Mouse (Mus musculus): ENCODE measurements around the gene Mkrn2os. TPM values are rescaled to one million over a fixed set of nuclear protein-coding genes. Genes with fewer than 3 reads are reported as not detected.

Mkrn2os gene
- polyA plus RNA-seq, 1 experiment from 2014 or later, result 0.67 TPM

GRCm38 (mm10) chr6:115559651-115560632, 32.4 kb downstream of the Mkrn2os start:
- H3K9me3 ChIP-seq (ENCODE audit: control insufficient read depth, low read length), result no peaks in the 10 kb centered on the region
- peaks cover 29% of the 10 kb centered on the region for H3K36me3 ChIP-seq (ENCODE audit: control insufficient read depth, insufficient read depth)
- no peak overlapping the region for H3K4me2 ChIP-seq (ENCODE audit: low read length)
- no peak overlapping the region for H3K27ac ChIP-seq (ENCODE audit: low read length)
- H3K4me1 ChIP-seq (replicated peaks; ENCODE audit: control insufficient read depth, insufficient read depth, low read length), result no peaks in the 10 kb centered on the region
- H3K4me3 ChIP-seq (replicated peaks; ENCODE audit: low read length), result no peak overlapping the region
- no peak overlapping the region for H3K9ac ChIP-seq (replicated peaks; ENCODE audit: low read depth, low read length)
- H3K27me3 ChIP-seq (replicated peaks; ENCODE audit: control insufficient read depth, insufficient read depth, low read length), result no peaks in the 10 kb centered on the region
- no peak for ATAC-seq
- 85% methylated on average over 21 of the region's 21 CpGs for WGBS

DNA sequence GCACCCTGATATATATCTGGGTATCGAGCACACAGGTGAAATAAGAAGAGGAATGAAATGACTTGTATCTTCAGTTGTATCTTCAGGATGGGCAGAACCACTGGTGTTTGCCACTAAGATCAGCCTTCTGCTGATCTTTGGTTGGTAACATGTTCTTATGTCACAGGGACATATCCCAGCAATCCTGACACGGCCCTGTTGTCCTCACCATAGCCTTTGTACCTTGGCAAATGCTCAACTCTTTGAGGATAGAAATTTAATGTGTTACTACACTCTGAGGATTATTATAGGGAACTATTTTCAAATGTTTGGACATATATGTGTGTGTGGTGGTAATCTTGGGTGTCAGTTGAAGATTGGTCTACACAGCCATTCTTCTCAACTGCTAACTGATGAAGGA, 34.2 kb downstream of the Mkrn2os start:
- no peak for ATAC-seq
- no peaks in the 10 kb centered on the region for H3K9me3 ChIP-seq (ENCODE audit: control insufficient read depth, low read length)
- H3K4me1 ChIP-seq (replicated peaks; ENCODE audit: control insufficient read depth, insufficient read depth, low read length), result no peaks in the 10 kb centered on the region
- no peak overlapping the region for H3K9ac ChIP-seq (replicated peaks; ENCODE audit: low read depth, low read length)
- no peak overlapping the region for H3K4me3 ChIP-seq (replicated peaks; ENCODE audit: low read length)
- no peak overlapping the region for H3K27ac ChIP-seq (ENCODE audit: low read length)
- no peak overlapping the region for H3K4me2 ChIP-seq (ENCODE audit: low read length)
- H3K27me3 ChIP-seq (replicated peaks; ENCODE audit: control insufficient read depth, insufficient read depth, low read length), result no peaks in the 10 kb centered on the region
- 93% methylated on average over 2 of the region's 2 CpGs for WGBS
- H3K36me3 ChIP-seq (ENCODE audit: control insufficient read depth, insufficient read depth), result peaks cover 22% of the 10 kb centered on the region

- Histone ChIP-seq H3K9me3 (ENCODE audit: control insufficient read depth, low read length) (no peaks in the 10 kb centered on the region), H3K9ac (replicated peaks; ENCODE audit: low read depth, low read length) (no peak overlapping the region), H3K27ac (ENCODE audit: low read length) (no peak overlapping the region), H3K27me3 (replicated peaks; ENCODE audit: control insufficient read depth, insufficient read depth, low read length) (no peaks in the 10 kb centered on the region), H3K36me3 (ENCODE audit: control insufficient read depth, insufficient read depth) (peaks cover 16% of the 10 kb centered on the region), H3K4me1 (replicated peaks; ENCODE audit: control insufficient read depth, insufficient read depth, low read length) (no peaks in the 10 kb centered on the region), H3K4me3 (replicated peaks; ENCODE audit: low read length) (no peak overlapping the region), H3K4me2 (ENCODE audit: low read length) (no peak overlapping the region)
- no peak for ATAC-seq
- 82% methylated on average over 5 of the region's 5 CpGs for WGBS
Measured at GRCm38 (mm10) chr6:115555485-115555884, 36.9 kb downstream of the Mkrn2os start.

GRCm38 (mm10) chr6:115546276-115546675, 46.1 kb downstream of the Mkrn2os start:
- H3K4me2 ChIP-seq (ENCODE audit: low read length), result no peak overlapping the region
- ATAC-seq, result no peak
- H3K9me3 ChIP-seq (ENCODE audit: control insufficient read depth, low read length), result no peaks in the 10 kb centered on the region
- H3K4me1 ChIP-seq (replicated peaks; ENCODE audit: control insufficient read depth, insufficient read depth, low read length), result peaks cover 10% of the 10 kb centered on the region
- 86% methylated on average over 5 of the region's 5 CpGs for WGBS
- H3K36me3 ChIP-seq (ENCODE audit: control insufficient read depth, insufficient read depth), result peaks cover 10% of the 10 kb centered on the region; the same call in 1 of the 2 replicates
- H3K27ac ChIP-seq (ENCODE audit: low read length), result no peak overlapping the region
- H3K4me3 ChIP-seq (replicated peaks; ENCODE audit: low read length), result no peak overlapping the region
- H3K27me3 ChIP-seq (replicated peaks; ENCODE audit: control insufficient read depth, insufficient read depth, low read length), result no peaks in the 10 kb centered on the region
- H3K9ac ChIP-seq (replicated peaks; ENCODE audit: low read depth, low read length), result no peak overlapping the region

DNA sequence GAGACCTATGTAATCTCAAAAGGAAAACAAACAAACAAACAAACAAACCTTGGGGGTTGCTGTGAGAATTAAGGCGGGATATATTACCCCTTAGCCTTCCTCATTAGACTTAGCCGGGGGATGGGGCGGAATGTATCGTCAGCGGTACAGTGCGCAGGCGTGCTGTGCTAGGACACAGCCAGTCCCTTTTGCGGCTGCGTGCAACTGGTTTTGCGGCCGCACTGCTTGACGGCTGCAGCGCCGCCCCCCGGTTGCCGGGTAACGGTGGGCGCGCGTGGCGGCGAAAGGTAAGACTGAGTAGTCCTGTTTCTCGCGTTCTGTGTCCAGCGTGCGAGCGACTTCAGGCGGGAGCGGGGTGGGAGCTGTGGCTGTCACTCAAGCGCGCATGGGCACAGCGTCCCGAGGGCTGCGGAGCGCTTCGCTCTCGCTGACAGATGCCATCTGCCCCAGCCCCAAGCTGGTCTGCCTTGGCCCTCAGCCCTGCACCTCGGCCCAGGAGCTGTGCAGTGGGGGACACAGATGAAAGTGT, 47.9 kb downstream of the Mkrn2os start, which contains the start of gene Tsen2:
TSS of gene Tsen2 (plus strand) at position 223 of the 529 bp plus-strand sequence.
- Histone ChIP-seq H3K4me3 (replicated peaks; ENCODE audit: low read length) (peak within 1 kb of the TSS; percentile 77), H3K9me3 (ENCODE audit: control insufficient read depth, low read length) (no peaks in the 10 kb centered on the region), H3K27ac (ENCODE audit: low read length) (peak within 1 kb of the TSS; percentile 76), H3K4me1 (replicated peaks; ENCODE audit: control insufficient read depth, insufficient read depth, low read length) (peaks cover 10% of the 10 kb centered on the region), H3K27me3 (replicated peaks; ENCODE audit: control insufficient read depth, insufficient read depth, low read length) (0 out of 2 replicates have a peak, but pooled peaks cover 2% of the 10 kb centered on the region), H3K9ac (replicated peaks; ENCODE audit: low read depth, low read length) (peak within 1 kb of the TSS; percentile 78), H3K4me2 (ENCODE audit: low read length) (peak within 1 kb of the TSS; percentile 82), H3K36me3 (ENCODE audit: control insufficient read depth, insufficient read depth) (peaks cover 10% of the 10 kb centered on the region; the same call in 1 of the 2 replicates)
- peak; percentile 96 for ATAC-seq
- 0% methylated on average over 38 of the region's 38 CpGs for WGBS

GRCm38 (mm10) chr6:115542341-115542740, 50.0 kb downstream of the Mkrn2os start:
- no peak overlapping the region for H3K4me3 ChIP-seq (replicated peaks; ENCODE audit: low read length)
- no peak overlapping the region for H3K4me2 ChIP-seq (ENCODE audit: low read length)
- no peaks in the 10 kb centered on the region for H3K36me3 ChIP-seq (ENCODE audit: control insufficient read depth, insufficient read depth)
- H3K27ac ChIP-seq (ENCODE audit: low read length), result no peak overlapping the region
- no peaks in the 10 kb centered on the region for H3K9me3 ChIP-seq (ENCODE audit: control insufficient read depth, low read length)
- H3K9ac ChIP-seq (replicated peaks; ENCODE audit: low read depth, low read length), result no peak overlapping the region
- H3K27me3 ChIP-seq (replicated peaks; ENCODE audit: control insufficient read depth, insufficient read depth, low read length), result 0 out of 2 replicates have a peak, but pooled peaks cover 2% of the 10 kb centered on the region
- H3K4me1 ChIP-seq (replicated peaks; ENCODE audit: control insufficient read depth, insufficient read depth, low read length), result peaks cover 10% of the 10 kb centered on the region
- no peak for ATAC-seq
- 50% methylated on average over 3 of the region's 3 CpGs for WGBS

DNA sequence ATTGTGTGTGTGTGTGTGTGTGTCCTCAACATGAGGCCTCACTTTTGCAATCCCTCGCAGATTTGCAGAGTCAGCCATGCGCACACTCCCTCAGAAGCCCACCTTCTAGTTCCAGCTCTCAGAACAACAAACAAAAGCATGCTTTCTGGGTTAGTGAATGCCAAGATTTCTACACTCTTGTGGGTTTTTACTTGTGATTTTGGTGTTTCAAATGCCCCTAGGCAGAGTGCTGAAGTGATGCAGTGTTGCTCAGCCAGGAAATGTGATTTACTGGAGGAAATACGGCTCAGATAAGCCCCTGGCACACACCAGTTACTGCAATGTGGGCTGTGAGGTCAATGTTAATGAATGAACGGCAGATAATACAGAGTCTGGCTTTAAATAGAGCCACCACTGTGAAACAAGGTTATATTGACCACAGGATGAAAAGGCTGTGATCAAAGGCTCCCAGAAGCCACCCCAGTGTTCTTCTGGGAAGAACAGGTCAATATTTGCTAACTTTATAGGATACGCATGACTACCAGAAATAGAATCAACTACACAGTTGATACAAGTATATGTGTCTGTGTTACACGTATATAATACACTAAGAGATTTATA, 50.6 kb downstream of the Mkrn2os start:
- Histone ChIP-seq H3K27me3 (replicated peaks; ENCODE audit: control insufficient read depth, insufficient read depth, low read length) (0 out of 2 replicates have a peak, but pooled peaks cover 2% of the 10 kb centered on the region), H3K9ac (replicated peaks; ENCODE audit: low read depth, low read length) (no peak overlapping the region), H3K36me3 (ENCODE audit: control insufficient read depth, insufficient read depth) (no peaks in the 10 kb centered on the region), H3K4me1 (replicated peaks; ENCODE audit: control insufficient read depth, insufficient read depth, low read length) (peaks cover 10% of the 10 kb centered on the region), H3K9me3 (ENCODE audit: control insufficient read depth, low read length) (no peaks in the 10 kb centered on the region), H3K27ac (ENCODE audit: low read length) (no peak overlapping the region), H3K4me3 (replicated peaks; ENCODE audit: low read length) (no peak overlapping the region), H3K4me2 (ENCODE audit: low read length) (no peak overlapping the region)
- no peak for ATAC-seq
- 50% methylated on average over 6 of the region's 6 CpGs for WGBS

DNA sequence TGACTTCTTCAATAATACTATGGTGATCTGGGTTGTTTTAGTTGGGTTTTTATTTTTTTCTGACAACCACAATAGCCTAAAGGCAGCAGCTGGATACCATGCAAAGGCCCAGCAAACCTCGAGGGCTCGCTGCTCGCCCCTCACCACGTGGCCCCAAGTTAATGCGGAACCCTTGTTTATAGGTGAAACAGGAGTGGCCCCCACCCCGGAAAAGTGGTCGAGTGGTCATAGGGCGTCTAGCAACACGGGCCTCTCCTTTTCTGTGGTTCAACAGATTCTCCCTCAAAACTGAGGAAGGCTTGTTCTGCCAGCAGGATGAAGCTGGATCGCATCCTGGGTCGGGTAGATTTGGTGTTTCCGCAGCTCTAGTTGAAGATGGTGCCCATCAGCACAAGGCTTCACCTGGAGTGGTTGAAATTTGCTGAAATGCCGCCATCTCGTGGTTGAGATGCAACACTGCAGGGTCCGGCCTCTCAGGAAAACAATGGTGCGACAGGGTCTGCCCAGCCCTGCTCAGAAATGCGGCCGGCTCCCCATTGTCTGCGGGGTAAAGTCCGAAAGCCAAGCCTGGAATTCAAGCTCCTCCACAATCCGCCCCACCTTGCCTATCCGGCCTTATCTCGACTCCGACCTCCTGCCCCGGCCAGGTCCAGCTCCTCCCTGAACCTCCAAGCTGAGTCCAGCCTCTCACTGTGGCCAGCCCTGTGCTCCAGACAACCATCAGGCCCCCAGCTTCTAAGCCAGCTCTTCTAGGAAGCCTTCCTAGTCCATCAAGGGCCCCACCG, 53.5 kb downstream of the Mkrn2os start:
- Histone ChIP-seq H3K9ac (replicated peaks; ENCODE audit: low read depth, low read length) (peak overlapping the region; percentile 46), H3K4me3 (replicated peaks; ENCODE audit: low read length) (peak overlapping the region; percentile 24), H3K9me3 (ENCODE audit: control insufficient read depth, low read length) (no peaks in the 10 kb centered on the region), H3K27ac (ENCODE audit: low read length) (no peak overlapping the region), H3K4me1 (replicated peaks; ENCODE audit: control insufficient read depth, insufficient read depth, low read length) (peaks cover 4% of the 10 kb centered on the region), H3K27me3 (replicated peaks; ENCODE audit: control insufficient read depth, insufficient read depth, low read length) (0 out of 2 replicates have a peak, but pooled peaks cover 2% of the 10 kb centered on the region), H3K4me2 (ENCODE audit: low read length) (peak overlapping the region; percentile 50), H3K36me3 (ENCODE audit: control insufficient read depth, insufficient read depth) (no peaks in the 10 kb centered on the region)
- ATAC-seq, result peak; percentile 85
- 19% methylated on average over 26 of the region's 26 CpGs for WGBS

All from forebrain, embryonic 16.5 days (tissue).